Mouse (Mus musculus) ovary, adult 18-20 months (tissue): Measurements from ENCODE around the gene 4930564D02Rik.

Source experiments
- DNase-seq: peaks from one replicate; pipeline ENCODE4 v3.0.0; 2022; ENCODE audit warnings: low spot score, mixed read lengths

The 4930564D02Rik gene

GRCm38 (mm10) chr3:105058627-105059513 lies 7.8 kb upstream of the 4930564D02Rik start:
- peak; percentile 58 for DNase-seq

DNA sequence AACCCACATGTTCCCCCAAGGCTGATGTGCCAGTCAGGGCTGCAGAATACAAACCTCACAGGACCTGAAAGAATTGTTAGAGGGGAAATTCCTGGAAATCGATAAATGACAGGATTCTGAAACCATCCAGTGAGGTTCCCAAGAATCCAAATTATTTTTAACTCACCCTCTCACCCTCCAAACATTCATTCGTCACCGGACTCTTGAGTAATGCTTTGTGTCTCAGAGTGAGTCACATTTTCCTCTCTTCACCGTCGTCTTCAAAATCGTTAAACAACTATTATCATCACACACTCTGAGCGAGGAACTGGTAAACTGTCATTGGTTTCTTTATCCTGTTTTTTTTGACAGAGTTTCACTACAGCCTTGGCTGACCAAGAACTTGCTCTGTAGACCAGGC lies 6.7 kb upstream of the 4930564D02Rik start:
- DNase-seq: no peak

- DNase-seq: no peak
Measured at GRCm38 (mm10) chr3:105060992-105061391, 5.7 kb upstream of the 4930564D02Rik start.

- no peak for DNase-seq
Measured at GRCm38 (mm10) chr3:105061496-105061895, 5.1 kb upstream of the 4930564D02Rik start.

GRCm38 (mm10) chr3:105061991-105062390 lies 4.7 kb upstream of the 4930564D02Rik start:
- DNase-seq: no peak

DNA sequence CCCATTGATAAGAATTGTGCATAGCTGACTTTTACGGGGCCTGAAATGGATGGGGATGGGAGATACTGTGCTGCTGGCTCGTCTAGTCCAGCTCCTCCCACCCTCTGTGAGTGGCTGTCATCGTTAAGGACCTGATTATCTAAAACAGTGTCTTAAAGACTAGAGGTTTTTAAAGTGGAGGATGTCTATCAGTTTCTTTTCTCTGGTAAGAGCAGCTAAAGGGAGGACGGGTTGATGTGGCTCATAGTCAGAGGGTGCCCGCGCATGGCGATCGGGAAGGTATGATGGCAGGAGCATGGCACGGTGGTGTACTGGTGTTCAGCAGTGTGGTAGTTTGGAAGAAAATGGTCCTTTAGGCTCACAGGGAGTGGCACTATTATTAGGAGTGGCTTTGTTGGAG lies 4.0 kb upstream of the 4930564D02Rik start:
- DNase-seq: no peak

GRCm38 (mm10) chr3:105070553-105070952 lies 3.9 kb downstream of the 4930564D02Rik start:
- DNase-seq: no peak

DNA sequence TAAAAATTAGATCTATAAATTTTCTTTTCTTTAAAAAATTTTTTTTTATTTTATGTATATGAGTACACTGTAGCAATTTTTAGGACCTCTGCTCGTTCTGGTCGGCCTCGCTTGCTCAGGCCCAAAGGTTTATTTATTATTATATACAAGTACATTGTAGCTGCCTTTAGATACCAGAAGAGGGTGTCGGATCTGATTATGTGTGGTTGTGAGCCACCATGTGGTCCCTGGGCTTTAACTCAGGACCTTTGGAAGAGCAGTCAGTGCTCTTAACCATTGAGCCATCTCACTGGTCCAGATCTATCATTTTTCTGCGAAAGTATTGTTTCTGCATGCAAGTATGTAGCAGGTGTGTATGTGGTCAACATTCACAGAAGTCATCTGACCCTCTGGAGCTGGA lies 4.6 kb downstream of the 4930564D02Rik start:
- DNase-seq: no peak

DNA sequence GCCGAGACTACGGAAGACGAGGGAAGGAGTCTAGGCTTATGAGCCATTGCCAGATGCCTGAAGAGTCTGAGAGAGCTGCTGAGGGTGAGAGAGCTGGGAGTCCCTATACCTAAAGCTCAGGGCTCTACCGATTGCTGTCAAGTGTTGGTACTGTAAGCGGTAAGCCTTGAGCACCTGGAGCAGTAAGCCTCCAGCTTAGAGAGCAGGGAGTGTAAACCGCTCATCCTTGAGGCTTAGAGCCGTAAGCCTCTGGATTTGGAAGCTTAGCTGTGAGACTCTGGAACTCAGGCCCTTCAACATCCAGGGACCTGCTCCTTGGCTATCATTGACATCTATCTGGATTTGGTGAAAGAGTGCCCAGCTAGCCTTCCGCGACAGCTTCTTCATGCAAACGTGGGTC lies 5.9 kb downstream of the 4930564D02Rik start:
- no peak for DNase-seq

DNA sequence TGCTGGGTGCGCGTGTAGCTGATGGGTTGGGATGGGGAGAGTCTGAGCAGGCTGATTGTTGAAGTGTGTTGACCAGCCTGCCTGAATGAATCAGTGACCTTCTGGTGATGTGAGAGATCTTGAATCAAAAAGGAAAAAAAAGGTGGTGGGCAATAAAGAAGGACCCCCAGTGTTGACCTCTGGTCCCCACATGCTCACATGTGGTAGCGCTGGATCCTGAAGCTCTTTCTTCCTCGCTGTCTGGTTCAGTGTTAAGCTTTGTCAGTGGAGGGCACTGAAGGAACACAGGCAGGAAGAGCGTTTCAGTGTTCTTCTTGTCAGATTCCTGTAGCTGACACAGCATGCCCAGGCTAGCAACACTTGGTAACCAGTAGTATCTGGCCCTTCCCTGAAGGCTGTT lies 9.2 kb downstream of the 4930564D02Rik start:
- DNase-seq: no peak

GRCm38 (mm10) chr3:105078231-105078826 lies 11.7 kb downstream of the 4930564D02Rik start:
- DNase-seq: peak; percentile 53

DNA sequence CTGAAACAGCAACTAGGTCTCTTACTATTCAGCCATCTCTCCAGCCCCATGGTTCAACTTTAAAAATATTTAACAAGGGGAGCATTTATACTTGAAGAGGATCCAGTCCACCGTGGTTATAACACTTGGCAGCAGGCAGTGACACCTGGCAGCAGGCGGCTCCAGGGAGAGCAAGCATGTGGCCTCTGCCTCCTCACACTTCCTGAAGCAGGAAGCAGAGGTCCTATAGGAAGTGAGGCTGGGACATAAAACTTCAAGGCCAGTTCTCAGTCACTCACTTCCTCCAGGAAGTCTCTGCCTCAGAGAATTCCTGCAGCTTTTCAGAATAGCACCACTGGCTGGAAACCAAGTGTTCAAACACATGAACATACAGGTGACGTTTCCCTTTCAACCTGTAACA lies 20.7 kb downstream of the 4930564D02Rik start:
- DNase-seq: no peak

- no peak for DNase-seq
Measured at GRCm38 (mm10) chr3:105088638-105089037, 22.0 kb downstream of the 4930564D02Rik start.

DNA sequence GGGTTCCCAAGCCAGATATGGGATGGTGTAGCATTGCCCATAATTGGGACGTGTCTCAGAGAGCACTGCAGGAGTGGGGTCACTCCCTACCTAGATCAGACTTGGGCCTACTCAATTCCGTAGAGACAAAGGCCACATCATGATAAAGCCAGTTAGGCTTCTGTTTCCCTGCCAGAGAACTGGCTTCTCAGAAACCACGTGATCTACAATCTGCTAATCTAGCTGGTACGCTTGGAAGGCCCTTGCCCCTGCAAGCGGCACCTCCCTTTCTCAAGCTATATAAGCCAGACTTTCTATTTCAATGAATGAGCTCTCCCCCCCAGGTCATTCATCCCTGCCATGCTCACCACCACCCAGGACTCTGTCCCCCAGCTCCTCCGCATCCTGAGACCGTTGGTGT lies 23.5 kb downstream of the 4930564D02Rik start:
- DNase-seq: no peak

DNA sequence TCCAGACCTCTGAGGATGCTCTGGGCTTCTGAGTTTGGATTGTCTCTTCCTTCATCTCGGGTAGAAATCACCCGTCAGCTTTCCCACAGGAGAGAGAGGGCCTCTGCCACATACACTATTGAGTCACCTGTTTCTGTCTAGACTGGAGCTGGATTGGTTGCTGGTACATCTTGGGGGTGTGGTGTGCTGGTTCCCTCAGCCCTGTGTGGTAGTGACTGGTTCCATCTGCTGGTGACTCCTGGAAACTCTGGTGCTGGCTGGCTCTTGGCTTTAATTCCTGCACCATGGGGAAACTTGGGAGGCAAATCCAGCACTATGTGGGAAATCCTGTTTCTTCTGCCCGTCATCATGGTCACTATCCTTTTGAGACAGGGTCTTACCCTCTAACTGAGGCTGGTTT lies 24.3 kb downstream of the 4930564D02Rik start:
- DNase-seq: no peak

DNA sequence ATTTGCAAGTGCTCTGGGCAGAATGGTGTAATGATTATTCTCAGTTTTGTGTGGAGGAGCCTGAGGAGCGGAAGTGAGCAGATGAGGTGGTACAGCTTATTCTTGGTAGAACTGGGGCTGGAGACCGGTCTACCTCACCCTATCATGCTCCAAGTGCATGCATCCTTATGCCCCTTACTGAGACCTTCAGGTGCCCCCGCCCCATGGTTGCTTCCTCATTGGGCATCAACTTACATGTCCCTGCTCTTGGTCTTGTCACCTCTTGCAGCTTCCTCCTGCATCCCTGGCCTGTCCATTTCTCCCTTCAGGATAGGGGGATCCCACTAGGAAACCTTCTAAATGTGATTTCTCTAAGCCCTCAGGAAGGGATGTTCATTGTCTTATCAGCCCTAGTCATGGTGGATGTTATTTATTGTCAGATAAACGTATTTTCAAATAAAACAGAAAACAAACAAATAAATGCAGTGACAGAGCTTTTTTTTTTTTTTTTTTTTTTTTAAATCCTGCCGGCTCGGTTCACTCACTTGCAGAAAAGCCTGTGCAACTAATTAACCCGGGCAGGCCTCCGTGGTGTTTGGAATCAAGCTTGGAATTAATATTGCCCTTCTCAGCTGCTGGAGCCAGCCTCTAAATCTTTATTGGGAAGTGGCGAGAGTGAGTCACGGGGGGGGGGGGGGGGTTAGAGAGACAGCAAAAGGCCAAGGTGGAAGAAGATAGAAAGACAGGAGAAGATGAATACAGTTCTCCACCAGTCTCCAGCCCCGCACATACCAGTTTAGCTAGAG lies 26.3 kb downstream of the 4930564D02Rik start:
- no peak for DNase-seq

- no peak for DNase-seq
Measured at GRCm38 (mm10) chr3:105094448-105094847, 27.8 kb downstream of the 4930564D02Rik start.

- no peak for DNase-seq
Measured at GRCm38 (mm10) chr3:105095026-105095425, 28.4 kb downstream of the 4930564D02Rik start.

DNA sequence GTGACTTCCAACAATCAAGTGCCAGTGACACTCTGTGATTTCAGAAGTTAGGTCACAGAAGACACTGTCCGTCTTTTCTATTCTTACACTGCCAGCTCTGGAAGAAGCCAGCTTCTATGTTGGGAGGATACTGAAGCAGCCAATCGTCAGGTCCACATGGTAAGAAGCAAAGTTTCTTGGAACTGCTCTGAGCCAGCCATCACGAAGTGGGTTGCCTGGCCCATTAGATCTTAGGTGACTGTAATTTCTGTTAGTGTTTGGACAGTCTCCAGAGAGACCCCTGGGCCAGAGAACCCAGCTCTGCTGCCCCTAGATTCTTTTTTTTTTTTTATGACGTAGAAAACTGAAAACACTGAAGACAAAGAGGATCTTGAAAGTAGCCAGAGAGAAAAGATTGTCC lies 30.9 kb downstream of the 4930564D02Rik start:
- DNase-seq: no peak

GRCm38 (mm10) chr3:105099526-105100269 lies 33.1 kb downstream of the 4930564D02Rik start:
- peak; percentile 45 for DNase-seq

DNA sequence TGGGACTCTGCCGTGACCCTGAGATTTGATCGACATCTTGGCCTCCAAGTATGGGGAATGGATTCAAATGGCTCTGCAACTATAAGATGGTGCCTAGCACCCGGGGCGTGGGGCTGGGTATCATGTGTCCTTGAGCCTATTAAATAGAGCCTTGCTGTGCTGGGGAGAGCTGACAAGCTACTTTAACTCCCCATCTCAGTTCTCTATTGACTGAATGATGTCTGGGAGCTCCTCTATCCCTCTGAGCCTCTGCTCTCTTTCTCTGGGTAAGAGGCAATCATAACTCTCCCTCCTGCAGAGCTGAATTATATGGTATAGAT lies 33.6 kb downstream of the 4930564D02Rik start:
- DNase-seq: no peak

DNA sequence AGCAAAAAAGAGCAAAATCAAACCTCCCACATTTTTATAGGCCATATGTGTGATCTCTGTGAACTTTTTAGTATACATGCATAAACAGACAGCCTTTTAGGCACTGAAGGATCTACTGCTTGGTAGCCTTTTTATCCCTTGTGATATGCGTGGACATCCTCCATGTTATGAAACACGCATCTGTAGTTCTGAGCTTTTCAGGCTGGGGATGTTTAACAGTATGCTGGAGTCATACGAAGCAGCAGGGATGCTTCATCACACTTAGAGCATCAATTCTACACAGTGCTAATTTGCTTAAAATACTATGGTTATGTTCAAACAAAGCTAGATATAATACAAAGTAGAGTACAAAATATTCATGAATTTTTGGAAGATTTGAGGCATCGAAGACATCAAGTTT lies 39.2 kb downstream of the 4930564D02Rik start:
- no peak for DNase-seq
